Mouse (Mus musculus) MEL (cell line): Measurements from ENCODE around the gene Cep350.

Experiments used
- CTCF ChIP-seq, 3 experiments: IDR thresholded peaks in 2 of 3; conservative IDR thresholded peaks in 1 of 3; 2 replicates each; pipeline ENCODE4 v1.5.1; 2011 to 2012; ENCODE audit warnings: low read length in 3 of 3, low read depth in 2 of 3, mild to moderate bottlenecking in 2 of 3, improper control_type of control experiment in 1 of 3, inconsistent platforms in 1 of 3, mixed read lengths in 1 of 3, moderate library complexity in 1 of 3; ENCODE audit not compliant: control insufficient read depth in 1 of 3, insufficient read depth in 1 of 3, poor library complexity in 1 of 3, severe bottlenecking in 1 of 3
- GATA1 ChIP-seq: IDR thresholded peaks from 2 replicates; pipeline ENCODE4 v1.6.1; 2011; ENCODE audit warnings: low read depth, low read length, improper control_type of control experiment
- MAX ChIP-seq: IDR thresholded peaks from 2 replicates; pipeline ENCODE4 v1.6.1; 2011; ENCODE audit warnings: low read length, improper control_type of control experiment
- NELFE ChIP-seq: IDR thresholded peaks from 2 replicates; pipeline ENCODE4 v1.6.1; 2011; ENCODE audit warnings: low read depth, low read length, improper control_type of control experiment
- POLR2A ChIP-seq, 2 experiments: IDR thresholded peaks; 2 replicates each; pipeline ENCODE4 v1.6.1; 2011 to 2012; ENCODE audit warnings: low read length in 2 of 2, mild to moderate bottlenecking in 2 of 2, control low read depth in 1 of 2, improper control_type of control experiment in 1 of 2, low read depth in 1 of 2, moderate library complexity in 1 of 2; ENCODE audit not compliant: control insufficient read depth in 1 of 2, insufficient read depth in 1 of 2, poor library complexity in 1 of 2
- POLR2AphosphoS2 ChIP-seq: IDR thresholded peaks from 2 replicates; pipeline ENCODE4 v1.6.1; 2011; ENCODE audit warnings: low read length, improper control_type of control experiment
- ZC3H11A ChIP-seq: IDR thresholded peaks from 2 replicates; pipeline ENCODE4 v1.6.1; 2012; ENCODE audit warnings: low read depth, mild to moderate bottlenecking, inconsistent platforms, low read length, improper control_type of control experiment

DNA sequence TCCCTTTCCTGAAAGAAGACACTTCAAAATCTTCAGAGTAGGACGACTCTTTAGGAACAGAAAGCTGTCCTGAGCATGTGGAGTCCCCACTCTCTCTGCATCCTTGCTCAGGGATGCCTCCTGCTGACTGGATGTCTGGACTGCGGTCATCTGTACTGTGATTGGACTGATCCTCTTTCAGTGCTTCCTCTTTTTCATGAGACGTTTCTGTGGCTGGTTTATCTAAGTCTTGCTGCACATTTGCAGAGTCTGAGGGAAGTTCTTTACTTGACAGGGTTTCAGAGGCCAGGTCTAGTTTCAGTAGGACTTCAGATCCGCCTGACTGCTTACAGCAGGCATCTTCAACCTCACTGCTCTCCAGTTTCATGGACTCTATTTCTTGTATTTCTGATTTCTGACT lies 110.1 kb downstream of the Cep350 start:
- no peak for TF ChIP-seq NELFE
- no peak for TF ChIP-seq POLR2A (IDR thresholded peaks at IDR 0.05; ENCODE audit: control insufficient read depth in 1 of 2, insufficient read depth in 1 of 2, low read depth in 1 of 2, low read length in 2 of 2, poor library complexity in 1 of 2)
- peak; percentile 17 to 54 (median 44); a peak in 5 of 6 replicates for TF ChIP-seq CTCF (IDR thresholded peaks at IDR 0.05 in 2 of 3, conservative IDR thresholded peaks at IDR 0.05 in 1 of 3; ENCODE audit: control insufficient read depth in 1 of 3, insufficient read depth in 1 of 3, low read depth in 2 of 3, low read length in 3 of 3, poor library complexity in 1 of 3, severe bottlenecking in 1 of 3)
- TF ChIP-seq MAX: peak; percentile 28; the same call in 1 of the 2 replicates
- TF ChIP-seq POLR2AphosphoS2: no peak
- peak; percentile 38; the same call in 1 of the 2 replicates for TF ChIP-seq ZC3H11A
- TF ChIP-seq GATA1: peak; percentile 29; the same call in 1 of the 2 replicates
